Mouse (Mus musculus): Measurements from ENCODE around the gene Rnf144b. TPM values are rescaled to one million over a fixed set of nuclear protein-coding genes. Genes with fewer than 3 reads are reported as not detected.

The Rnf144b gene
- total RNA-seq, 2 experiments from 2014 or later = 14.8 to 20.8 TPM

Other genes starting within 250 kb of the Rnf144b start
- gene Kif13a, start 192.8 kb upstream of the Rnf144b start, total RNA-seq (2021) = 100 to 1,000 TPM; 109 to 118 TPM
- gene Nhlrc1, start 107.8 kb upstream of the Rnf144b start, total RNA-seq (2021) = 1 to 10 TPM; 5.6 to 6.2 TPM
- gene Kdm1b, start 79.2 kb upstream of the Rnf144b start, total RNA-seq (2021) = 10 to 100 TPM in 1 of 2 experiments, 1 to 10 TPM in 1; 8.2 to 10.4 TPM
- gene Tpmt, start 77.9 kb upstream of the Rnf144b start, total RNA-seq (2021) = 1 to 10 TPM; 4.9 to 6.0 TPM
- 10 to 100 TPM; 30.5 to 37.1 TPM for gene Dek, start 16.5 kb upstream of the Rnf144b start, total RNA-seq (2021)

Measured in heart, postnatal 25 days (tissue).